Mouse (Mus musculus): Measurements from ENCODE around the gene Lrrfip1. TPM values are rescaled to one million over a fixed set of nuclear protein-coding genes. Genes with fewer than 3 reads are reported as not detected.

Lrrfip1 gene
- total RNA-seq, 1 experiment = 31.5 TPM

- no peak overlapping the region for H3K27ac ChIP-seq (ENCODE audit: insufficient read depth, low read depth, low read length, poor library complexity, severe bottlenecking)
- no peak for DNase-seq (ENCODE audit: low read depth, low spot score)
- H3K9me3 ChIP-seq (ENCODE audit: control insufficient read depth, insufficient read depth, low read depth, low read length) = no peaks in the 10 kb centered on the region
- H3K9ac ChIP-seq (ENCODE audit: insufficient read depth, low read depth, low read length, poor library complexity, severe bottlenecking) = no peak overlapping the region
- H3K36me3 ChIP-seq (ENCODE audit: control insufficient read depth, insufficient read depth, low read length, poor library complexity, severe bottlenecking) = no peaks in the 10 kb centered on the region
- 0 out of 4 replicates have a peak, but pooled peaks cover 0 to 1% of the 10 kb centered on the region in 2 experiments for H3K4me1 ChIP-seq (ENCODE audit: control insufficient read depth in 2 of 2, insufficient read depth in 2 of 2, low read length in 2 of 2, poor library complexity in 1 of 2)
- in situ Hi-C loops (cut with MboI; ENCODE audit: low sequenced_read_pairs in 2 of 2, unreplicated experiment in 2 of 2) = no loop called here
- H3K4me3 ChIP-seq (ENCODE audit: insufficient read depth in 1 of 2, low read depth in 1 of 2, low read length in 2 of 2, poor library complexity in 1 of 2, severe bottlenecking in 1 of 2) = no peak overlapping the region
- TF ChIP-seq CHD2 (IDR thresholded peaks at IDR 0.05; ENCODE audit: low read depth, low read length) (no peak), HCFC1 (IDR thresholded peaks at IDR 0.05; ENCODE audit: borderline replicate concordance, insufficient read depth, low read length) (no peak), ZNF384 (IDR thresholded peaks at IDR 0.05; ENCODE audit: low read depth, low read length) (no peak), ZC3H11A (IDR thresholded peaks at IDR 0.05; ENCODE audit: borderline replicate concordance, low read depth, low read length) (no peak), MAFK (IDR thresholded peaks at IDR 0.05; ENCODE audit: insufficient read depth, low read depth, low read length) (no peak)
Observed at GRCm38 (mm10) chr1:90997641-90998040, 896 bp upstream of the Lrrfip1 start.

DNA sequence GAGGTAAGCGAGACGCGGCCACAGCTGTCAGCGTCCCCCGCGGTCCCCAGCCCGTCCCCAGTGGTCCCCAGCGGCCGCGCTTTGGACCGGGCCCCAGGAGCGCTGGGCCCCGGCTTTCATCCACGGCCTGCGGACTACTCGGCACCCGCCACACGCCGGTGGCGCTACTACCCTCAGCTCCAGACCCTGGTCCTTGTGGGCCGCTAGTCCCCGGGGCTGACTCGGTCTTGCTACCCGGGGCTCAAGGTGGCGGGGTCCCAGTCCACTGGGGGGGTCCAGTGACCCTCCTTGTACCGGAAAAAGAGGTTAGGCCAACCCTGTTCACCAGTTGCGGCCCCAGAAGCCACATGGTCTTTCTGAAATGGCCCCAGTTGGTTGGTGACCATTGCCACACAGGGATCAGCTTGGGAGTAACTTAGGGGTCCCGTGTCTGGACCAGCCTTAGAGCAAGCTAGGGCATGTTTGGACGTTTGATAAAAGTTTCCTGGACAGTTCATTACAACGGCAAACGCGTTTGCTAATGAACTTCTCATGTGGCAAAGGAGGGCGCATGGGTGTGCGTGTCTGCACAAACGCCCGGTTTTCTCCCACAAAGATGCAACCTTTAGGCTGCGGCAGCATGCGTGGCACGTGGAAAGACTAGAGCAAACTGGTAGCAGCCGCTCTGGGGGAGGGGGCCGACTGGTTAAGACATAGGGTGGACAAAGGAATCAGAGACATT, 514 bp downstream of the Lrrfip1 start:
- TF ChIP-seq HCFC1 (IDR thresholded peaks at IDR 0.05; ENCODE audit: borderline replicate concordance, insufficient read depth, low read length) = no peak
- no peak for TF ChIP-seq ZC3H11A (IDR thresholded peaks at IDR 0.05; ENCODE audit: borderline replicate concordance, low read depth, low read length)
- no peak for TF ChIP-seq CHD2 (IDR thresholded peaks at IDR 0.05; ENCODE audit: low read depth, low read length)
- no peak for TF ChIP-seq MAFK (IDR thresholded peaks at IDR 0.05; ENCODE audit: insufficient read depth, low read depth, low read length)
- TF ChIP-seq ZNF384 (IDR thresholded peaks at IDR 0.05; ENCODE audit: low read depth, low read length) = no peak
- Histone ChIP-seq H3K4me1 (ENCODE audit: control insufficient read depth in 2 of 2, insufficient read depth in 2 of 2, low read length in 2 of 2, poor library complexity in 1 of 2) (0 out of 4 replicates have a peak, but pooled peaks cover 0 to 1% of the 10 kb centered on the region in 2 experiments), H3K27ac (ENCODE audit: insufficient read depth, low read depth, low read length, poor library complexity, severe bottlenecking) (no peak overlapping the region), H3K9me3 (ENCODE audit: control insufficient read depth, insufficient read depth, low read depth, low read length) (no peaks in the 10 kb centered on the region), H3K4me3 (ENCODE audit: insufficient read depth in 1 of 2, low read depth in 1 of 2, low read length in 2 of 2, poor library complexity in 1 of 2, severe bottlenecking in 1 of 2) (peak overlapping the region; percentile 53 to 70), H3K36me3 (ENCODE audit: control insufficient read depth, insufficient read depth, low read length, poor library complexity, severe bottlenecking) (no peaks in the 10 kb centered on the region), H3K9ac (ENCODE audit: insufficient read depth, low read depth, low read length, poor library complexity, severe bottlenecking) (peak overlapping the region; percentile 73)
- in situ Hi-C loops (cut with MboI; ENCODE audit: low sequenced_read_pairs in 2 of 2, unreplicated experiment in 2 of 2) = no loop called here
- no peak for DNase-seq (ENCODE audit: low read depth, low spot score)

- H3K27ac ChIP-seq (ENCODE audit: insufficient read depth, low read depth, low read length, poor library complexity, severe bottlenecking) = no peak overlapping the region
- H3K9ac ChIP-seq (ENCODE audit: insufficient read depth, low read depth, low read length, poor library complexity, severe bottlenecking) = no peak overlapping the region
- DNase-seq (ENCODE audit: low read depth, low spot score) = no peak
- H3K4me3 ChIP-seq (ENCODE audit: insufficient read depth in 1 of 2, low read depth in 1 of 2, low read length in 2 of 2, poor library complexity in 1 of 2, severe bottlenecking in 1 of 2) = no peak overlapping the region
- no peak for TF ChIP-seq MAFK (IDR thresholded peaks at IDR 0.05; ENCODE audit: insufficient read depth, low read depth, low read length)
- TF ChIP-seq CHD2 (IDR thresholded peaks at IDR 0.05; ENCODE audit: low read depth, low read length) = no peak
- no peak for TF ChIP-seq ZC3H11A (IDR thresholded peaks at IDR 0.05; ENCODE audit: borderline replicate concordance, low read depth, low read length)
- TF ChIP-seq HCFC1 (IDR thresholded peaks at IDR 0.05; ENCODE audit: borderline replicate concordance, insufficient read depth, low read length) = no peak
- no peak for TF ChIP-seq ZNF384 (IDR thresholded peaks at IDR 0.05; ENCODE audit: low read depth, low read length)
- no peaks in the 10 kb centered on the region for H3K9me3 ChIP-seq (ENCODE audit: control insufficient read depth, insufficient read depth, low read depth, low read length)
- H3K36me3 ChIP-seq (ENCODE audit: control insufficient read depth, insufficient read depth, low read length, poor library complexity, severe bottlenecking) = no peaks in the 10 kb centered on the region
- 0 out of 4 replicates have a peak, but pooled peaks cover 0 to 1% of the 10 kb centered on the region in 2 experiments for H3K4me1 ChIP-seq (ENCODE audit: control insufficient read depth in 2 of 2, insufficient read depth in 2 of 2, low read length in 2 of 2, poor library complexity in 1 of 2)
- in situ Hi-C loops (cut with MboI; ENCODE audit: low sequenced_read_pairs in 2 of 2, unreplicated experiment in 2 of 2) = no loop called here
Observed at GRCm38 (mm10) chr1:90999911-91000601, 1.5 kb downstream of the Lrrfip1 start.

- TF ChIP-seq CHD2 (IDR thresholded peaks at IDR 0.05; ENCODE audit: low read depth, low read length) (no peak), HCFC1 (IDR thresholded peaks at IDR 0.05; ENCODE audit: borderline replicate concordance, insufficient read depth, low read length) (no peak), ZC3H11A (IDR thresholded peaks at IDR 0.05; ENCODE audit: borderline replicate concordance, low read depth, low read length) (no peak), ZNF384 (IDR thresholded peaks at IDR 0.05; ENCODE audit: low read depth, low read length) (no peak), MAFK (IDR thresholded peaks at IDR 0.05; ENCODE audit: insufficient read depth, low read depth, low read length) (no peak)
- Histone ChIP-seq H3K9me3 (ENCODE audit: control insufficient read depth, insufficient read depth, low read depth, low read length) (no peaks in the 10 kb centered on the region), H3K4me1 (ENCODE audit: control insufficient read depth in 2 of 2, insufficient read depth in 2 of 2, low read length in 2 of 2, poor library complexity in 1 of 2) (0 out of 4 replicates have a peak, but pooled peaks cover 0 to 1% of the 10 kb centered on the region in 2 experiments), H3K9ac (ENCODE audit: insufficient read depth, low read depth, low read length, poor library complexity, severe bottlenecking) (no peak overlapping the region), H3K36me3 (ENCODE audit: control insufficient read depth, insufficient read depth, low read length, poor library complexity, severe bottlenecking) (no peaks in the 10 kb centered on the region), H3K4me3 (ENCODE audit: insufficient read depth in 1 of 2, low read depth in 1 of 2, low read length in 2 of 2, poor library complexity in 1 of 2, severe bottlenecking in 1 of 2) (no peak overlapping the region), H3K27ac (ENCODE audit: insufficient read depth, low read depth, low read length, poor library complexity, severe bottlenecking) (no peak overlapping the region)
- in situ Hi-C loops (cut with MboI; ENCODE audit: low sequenced_read_pairs in 2 of 2, unreplicated experiment in 2 of 2) = no loop called here
- DNase-seq (ENCODE audit: low read depth, low spot score) = no peak
Observed at GRCm38 (mm10) chr1:91001101-91001500, 2.6 kb downstream of the Lrrfip1 start.

All from ES-E14 (cell line).